Mouse (Mus musculus) layer of hippocampus, adult 9-10 months (tissue): ENCODE results near the gene Casp6.

Experiments
- DNase-seq: peaks from one replicate; pipeline ENCODE4 v3.0.0; 2022; ENCODE audit warnings: low spot score

Gene Casp6

GRCm38 (mm10) chr3:129901271-129901809 lies at the start of gene Casp6:
Casp6 (plus strand) TSS chr3:129901425.
- peak; percentile 15 for DNase-seq

- DNase-seq = no peak
Observed at GRCm38 (mm10) chr3:129862592-129862991, 38.6 kb upstream of the Casp6 start.

- no peak for DNase-seq
Observed at GRCm38 (mm10) chr3:129863698-129864097, 37.5 kb upstream of the Casp6 start.

- DNase-seq = no peak
Observed at GRCm38 (mm10) chr3:129877327-129877726, 23.9 kb upstream of the Casp6 start.

- DNase-seq = peak; percentile 74
Observed at GRCm38 (mm10) chr3:129878405-129879021, 22.7 kb upstream of the Casp6 start, which contains the start of gene Pla2g12a. Pla2g12a (plus strand) TSS chr3:129878606.

- DNase-seq = no peak
Observed at GRCm38 (mm10) chr3:129879131-129879757, 22.0 kb upstream of the Casp6 start.

- DNase-seq = no peak
Observed at GRCm38 (mm10) chr3:129879913-129880312, 21.3 kb upstream of the Casp6 start.

- no peak for DNase-seq
Observed at GRCm38 (mm10) chr3:129880925-129881593, 20.2 kb upstream of the Casp6 start.

- no peak for DNase-seq
Observed at GRCm38 (mm10) chr3:129885577-129885976, 15.6 kb upstream of the Casp6 start.

- no peak for DNase-seq
Observed at GRCm38 (mm10) chr3:129886430-129886829, 14.8 kb upstream of the Casp6 start.

GRCm38 (mm10) chr3:129887779-129888517 lies 13.3 kb upstream of the Casp6 start:
- DNase-seq = no peak

- no peak for DNase-seq
Observed at GRCm38 (mm10) chr3:129892003-129892402, 9.2 kb upstream of the Casp6 start.

GRCm38 (mm10) chr3:129893143-129893542 lies 8.1 kb upstream of the Casp6 start:
- no peak for DNase-seq

GRCm38 (mm10) chr3:129896591-129896990 lies 4.6 kb upstream of the Casp6 start:
- DNase-seq = no peak

GRCm38 (mm10) chr3:129898886-129899285 lies 2.3 kb upstream of the Casp6 start:
- DNase-seq = no peak

GRCm38 (mm10) chr3:129903369-129903768 lies 2.1 kb downstream of the Casp6 start:
- no peak for DNase-seq

GRCm38 (mm10) chr3:129903866-129904265 lies 2.6 kb downstream of the Casp6 start:
- DNase-seq = no peak

- no peak for DNase-seq
Observed at GRCm38 (mm10) chr3:129904381-129905132, 3.3 kb downstream of the Casp6 start.

GRCm38 (mm10) chr3:129912025-129912424 lies 10.8 kb downstream of the Casp6 start:
- no peak for DNase-seq

- DNase-seq = no peak
Observed at GRCm38 (mm10) chr3:129913241-129913640, 12.0 kb downstream of the Casp6 start.

- no peak for DNase-seq
Observed at GRCm38 (mm10) chr3:129917424-129917823, 16.2 kb downstream of the Casp6 start.
